Mouse (Mus musculus): Measurements from ENCODE around the gene Atl1. TPM values are rescaled to one million over a fixed set of nuclear protein-coding genes. Genes with fewer than 3 reads are reported as not detected.

Gene Atl1
- 10 to 100 TPM; 10.1 to 11.0 TPM for total RNA-seq (2021)

DNA sequence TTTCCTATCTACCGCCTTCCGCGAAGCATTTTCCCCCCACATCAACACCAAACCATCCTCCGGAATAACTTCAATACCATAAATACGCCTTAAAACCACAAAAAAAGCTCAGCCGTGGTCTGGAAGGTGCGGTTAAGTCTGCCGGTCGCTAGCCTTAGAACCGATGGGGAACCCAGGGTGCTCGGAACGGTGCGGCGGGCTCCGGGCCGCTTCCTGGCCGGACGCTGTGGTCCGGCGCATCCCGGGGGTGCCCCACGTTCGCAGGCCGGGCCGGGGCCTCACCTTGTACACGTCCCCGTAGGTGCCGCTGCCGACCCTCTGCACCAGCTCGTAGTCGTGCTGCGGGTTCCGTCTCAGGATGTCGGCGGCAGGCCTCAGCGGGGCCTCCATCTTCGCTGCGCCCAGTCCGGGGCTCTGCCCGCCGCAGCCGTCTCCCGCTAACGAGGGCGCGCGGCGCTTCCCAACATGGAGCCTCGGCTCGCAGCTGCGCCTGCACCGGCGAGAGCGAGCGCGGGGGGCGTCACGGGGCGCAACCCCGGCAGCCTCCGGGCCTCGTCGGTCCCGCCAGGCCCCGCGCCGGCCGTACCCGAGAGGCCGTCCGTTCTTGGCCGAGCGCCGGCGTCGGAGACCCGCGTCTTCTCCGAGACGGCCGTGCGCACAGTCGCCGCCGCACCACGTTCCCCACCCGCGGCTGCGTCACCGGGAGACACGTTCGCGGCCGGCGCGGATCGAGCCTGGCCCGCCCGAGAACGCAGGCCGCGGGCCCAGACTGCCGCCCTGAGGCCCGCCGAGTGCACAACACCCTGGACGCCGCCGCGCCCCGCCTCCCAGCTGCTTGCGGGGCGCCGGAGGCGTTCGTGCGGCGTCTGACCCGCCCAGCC lies at the start of gene Atl1, which contains the start of gene Map4k5:
Gene Atl1, plus strand, starts transcription at position 244 of the 881 bp plus-strand sequence.
Gene Map4k5, minus strand, starts transcription at position 830 of the 881 bp plus-strand sequence.
- DNase-seq = peak; percentile 92

DNA sequence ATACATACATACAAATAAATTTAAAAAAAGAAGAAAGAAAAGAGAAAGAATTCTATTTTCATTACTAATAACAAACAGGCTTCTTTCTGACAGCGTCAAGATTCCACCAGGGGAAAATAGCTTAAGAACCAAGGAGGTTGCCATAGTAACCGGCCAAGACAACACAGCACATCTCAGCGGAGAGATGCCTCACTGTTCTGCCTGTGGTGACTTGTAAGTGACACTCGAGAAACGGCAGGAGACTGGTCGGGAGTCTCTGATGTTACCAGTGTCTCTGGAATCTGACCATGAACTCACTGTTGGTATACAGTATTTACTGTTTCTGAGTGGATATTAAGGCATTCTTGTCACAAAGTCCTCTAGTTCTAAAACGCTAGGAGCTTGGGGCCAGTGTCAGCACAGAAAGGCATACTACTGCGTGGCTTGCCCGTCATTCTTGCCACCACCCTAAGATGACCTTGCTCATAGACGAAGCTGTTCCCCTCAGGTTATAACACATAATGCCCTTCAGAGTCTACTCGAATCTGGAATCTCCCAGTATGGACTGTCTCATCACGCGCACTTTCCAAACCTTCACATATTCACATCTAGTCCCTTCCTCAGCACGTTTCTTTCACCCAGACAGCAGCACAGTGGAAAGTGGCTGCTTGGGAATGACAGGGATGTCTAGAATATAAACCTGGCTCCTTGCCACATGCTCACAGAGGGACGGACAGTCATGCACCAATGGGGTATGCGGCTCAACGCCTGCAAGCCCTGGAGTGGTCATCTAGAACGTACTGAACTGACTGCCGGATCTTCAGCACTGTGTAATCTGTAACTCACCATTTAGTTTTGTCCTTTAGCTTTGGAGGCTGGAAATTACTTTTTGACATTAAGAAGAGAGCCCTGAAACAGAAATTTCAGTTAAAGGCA lies 48.6 kb upstream of the Atl1 start:
- DNase-seq = peak; percentile 27

DNA sequence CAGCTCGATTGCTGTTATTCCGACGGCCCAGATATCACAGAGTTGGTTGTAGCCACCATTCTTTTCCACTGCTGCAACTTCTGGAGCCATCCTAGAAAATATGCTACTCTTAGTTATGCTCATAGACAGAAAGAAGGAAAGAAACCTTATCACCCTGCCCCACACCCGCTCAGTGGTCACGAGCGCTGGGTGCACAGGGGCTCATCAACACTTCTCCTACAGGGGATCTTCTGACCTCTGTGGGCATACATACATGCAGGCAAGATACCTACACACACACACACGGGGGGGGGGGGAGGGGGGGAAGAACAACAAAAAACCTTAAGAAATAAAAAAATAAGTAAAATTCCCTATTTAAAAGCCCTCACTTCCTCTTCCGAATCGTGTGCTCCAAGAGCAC lies 46.7 kb upstream of the Atl1 start:
- no peak for DNase-seq

DNA sequence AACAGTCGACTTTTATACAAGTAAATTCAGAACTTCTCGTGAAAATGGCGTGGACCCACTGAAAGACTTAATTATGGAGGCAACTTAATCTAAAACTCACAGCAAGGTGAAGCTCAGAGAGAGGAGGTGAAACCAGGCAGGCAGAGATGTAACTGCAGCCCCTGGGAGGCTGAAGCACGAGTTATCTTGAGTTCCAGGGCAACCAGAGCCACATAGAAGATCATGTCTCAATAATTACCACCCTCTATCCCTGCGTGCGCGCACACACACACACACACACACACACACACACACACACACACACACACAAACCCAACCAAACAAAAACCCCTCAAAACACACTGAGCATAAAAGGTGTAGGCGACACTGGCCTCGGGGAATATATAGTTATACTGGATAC lies 45.9 kb upstream of the Atl1 start:
- no peak for DNase-seq

DNA sequence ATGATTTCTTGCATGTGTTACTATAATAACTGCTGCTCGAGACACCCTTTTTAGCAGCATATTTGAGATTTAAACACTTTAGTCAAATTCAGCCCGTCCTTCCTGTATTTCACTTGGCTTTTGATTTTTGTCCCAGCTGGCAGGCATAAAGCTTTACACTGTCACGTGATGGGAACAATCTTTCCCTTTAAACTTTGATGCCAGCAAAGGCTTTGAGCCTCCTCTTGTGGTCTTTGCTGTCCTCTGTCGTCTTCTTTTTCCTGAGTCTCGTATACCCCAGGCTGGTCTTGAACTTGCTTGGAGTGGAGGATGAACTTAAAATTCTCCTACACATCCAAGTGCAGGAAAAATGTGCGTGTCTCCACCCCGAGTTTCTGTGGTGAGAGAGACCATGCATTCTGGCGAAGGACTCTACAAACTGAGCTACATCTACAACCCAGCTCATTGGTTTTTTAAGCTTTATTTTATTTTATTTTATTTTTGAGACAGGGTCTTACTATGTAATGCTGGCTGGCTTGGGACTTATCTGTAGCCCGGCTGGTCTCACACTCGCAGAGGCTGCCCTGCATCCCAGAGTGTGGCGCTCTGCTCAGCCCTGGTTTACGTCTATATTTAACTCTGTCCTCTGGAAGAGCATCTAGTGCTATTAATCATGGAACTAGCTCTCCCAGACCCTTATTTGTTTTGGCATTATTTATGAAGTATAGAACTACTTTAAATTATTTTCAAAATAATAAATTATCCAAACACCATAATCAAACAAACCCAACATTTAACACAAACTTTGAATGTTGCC lies 44.1 kb upstream of the Atl1 start:
- no peak for DNase-seq

DNA sequence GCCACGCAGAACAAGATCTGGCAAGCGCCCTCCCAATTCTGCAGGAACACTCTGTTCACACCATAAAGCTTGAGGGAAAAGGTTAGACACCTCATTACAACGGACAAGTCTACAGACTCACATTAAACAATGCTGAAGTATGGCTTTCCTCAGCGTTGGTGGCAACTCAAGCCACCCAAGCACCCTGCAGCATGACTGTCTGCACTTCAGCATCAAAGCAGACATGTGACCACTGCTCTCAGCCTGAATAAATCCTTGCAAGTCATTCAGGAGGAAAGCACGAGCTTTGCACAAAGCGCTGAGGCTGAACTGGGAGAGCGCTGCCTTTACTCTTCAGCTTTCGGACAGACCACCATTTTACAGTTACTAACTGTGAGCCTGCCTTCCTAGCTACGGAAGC lies 40.1 kb upstream of the Atl1 start:
- no peak for DNase-seq

DNA sequence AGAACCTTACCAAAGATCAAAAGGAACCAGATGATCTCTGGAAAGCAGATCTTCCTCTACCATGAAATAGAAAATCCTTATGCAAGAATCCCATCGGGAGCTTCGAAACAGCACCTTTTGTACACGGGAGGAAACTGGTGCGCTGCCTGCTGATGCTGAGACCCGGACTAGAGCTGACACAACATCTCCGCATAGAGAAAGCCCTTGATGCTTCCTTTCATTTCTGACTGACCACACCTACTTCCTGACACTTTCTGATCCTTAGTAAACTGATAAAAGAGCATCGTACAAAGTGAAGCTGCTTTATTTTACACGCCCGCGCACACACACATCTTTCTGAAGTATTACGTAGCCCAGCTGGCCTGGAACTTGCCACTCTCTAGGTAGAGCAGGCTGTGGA lies 39.0 kb upstream of the Atl1 start:
- no peak for DNase-seq

DNA sequence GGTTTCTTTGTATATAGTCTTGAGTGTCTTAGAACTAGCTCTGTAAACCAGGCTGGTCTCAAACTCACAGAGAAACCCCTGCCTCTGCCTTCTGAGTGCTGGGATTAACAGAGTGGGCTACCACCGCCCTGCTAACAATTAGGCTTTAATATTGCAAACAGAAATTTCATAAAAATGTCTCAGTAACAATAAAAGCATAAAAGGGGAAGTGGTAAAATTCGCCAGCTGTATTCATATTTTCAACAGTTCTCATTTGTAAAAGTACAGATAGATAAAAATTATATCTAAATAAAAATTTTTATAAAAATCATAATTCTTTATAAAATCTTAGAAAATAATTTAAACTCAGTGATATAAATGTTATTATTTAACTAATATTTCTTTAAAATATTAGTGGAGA lies 38.5 kb upstream of the Atl1 start:
- DNase-seq = no peak

DNA sequence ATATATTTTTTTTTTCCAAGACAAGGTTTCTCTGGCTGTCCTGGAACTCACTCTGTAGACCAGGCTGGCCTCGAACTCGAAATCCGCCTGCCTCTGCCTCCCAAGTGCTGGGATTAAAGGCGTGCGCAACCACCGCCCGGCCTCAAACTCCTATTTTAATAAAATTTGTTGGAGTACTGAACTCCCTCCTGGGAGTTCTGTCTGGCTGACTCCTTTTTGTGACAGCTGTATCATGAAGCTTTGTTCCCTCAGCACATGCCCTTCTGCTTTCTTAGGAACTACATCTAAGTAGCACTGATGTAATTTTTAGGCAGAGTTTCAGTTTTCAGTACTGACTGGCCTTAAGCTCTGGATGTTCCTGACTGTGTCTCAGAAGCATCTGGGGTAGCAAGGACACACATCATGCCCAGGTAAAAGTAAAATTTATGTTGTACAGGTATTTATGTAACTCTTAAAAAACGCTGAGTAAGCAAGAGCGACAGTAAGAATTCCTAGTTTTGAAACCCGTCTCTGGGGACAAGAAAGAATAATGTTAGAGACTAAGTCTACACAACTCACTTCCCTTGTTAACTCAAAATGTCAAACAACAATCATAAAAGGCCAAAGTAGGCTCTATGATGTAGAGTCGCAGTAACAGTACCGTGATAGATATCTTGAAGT lies 36.6 kb upstream of the Atl1 start:
- DNase-seq = no peak

DNA sequence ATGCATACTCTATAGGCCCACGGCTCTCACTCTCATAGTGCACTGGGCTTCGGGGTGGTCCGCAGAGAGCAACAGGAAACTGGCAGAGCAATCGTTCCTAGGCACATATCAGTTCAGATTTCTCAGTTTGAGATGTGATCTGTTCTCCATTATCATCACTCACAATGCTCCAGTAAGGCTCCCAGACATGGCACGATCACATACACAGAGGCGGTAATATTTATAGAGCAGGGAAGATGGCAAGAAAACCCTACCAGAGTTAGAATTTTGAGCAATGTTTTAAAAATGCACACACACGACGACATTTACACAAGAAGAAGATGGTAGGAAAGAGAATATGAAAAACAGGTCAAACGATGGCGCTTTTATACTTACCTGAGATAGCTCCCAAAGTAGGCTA lies 36.0 kb upstream of the Atl1 start:
- DNase-seq = no peak

DNA sequence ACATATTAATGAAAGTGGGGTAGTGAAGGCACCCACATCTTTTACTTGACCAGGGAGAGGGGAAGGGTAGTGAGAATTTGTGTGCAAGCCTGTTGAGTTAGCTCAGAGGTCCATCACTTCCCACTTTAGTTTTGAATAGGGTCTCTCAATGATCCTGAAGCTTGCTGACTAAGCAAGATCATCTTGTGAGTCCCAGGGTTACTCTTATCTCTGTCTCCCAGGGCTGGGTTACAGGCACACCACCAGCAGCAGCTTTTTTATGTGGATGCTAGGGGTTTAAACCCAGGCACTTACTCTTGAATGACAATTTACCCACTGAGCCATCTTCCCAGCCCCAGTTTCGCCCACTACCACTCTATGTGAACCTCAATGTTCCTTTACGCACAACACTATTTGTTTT lies 34.8 kb upstream of the Atl1 start:
- DNase-seq = no peak

DNA sequence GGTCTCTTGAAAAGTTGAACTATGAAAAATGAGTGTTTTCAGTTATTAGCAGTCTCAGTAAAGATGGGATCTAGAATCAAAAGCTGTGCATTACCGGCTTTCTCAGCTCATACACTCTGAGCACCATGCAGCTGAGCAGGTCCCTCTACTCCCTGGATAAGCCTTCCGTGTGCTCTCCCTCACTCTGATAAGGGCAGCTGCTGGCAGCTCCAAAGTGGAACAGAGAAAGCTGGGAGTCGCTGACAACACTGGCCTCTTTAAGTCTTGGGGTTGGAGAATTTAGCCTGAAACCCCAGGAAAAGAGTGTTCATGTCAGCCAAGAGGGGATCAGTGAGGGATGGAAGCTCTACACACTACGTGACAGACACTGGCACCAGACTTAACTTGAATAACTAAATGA lies 33.6 kb upstream of the Atl1 start:
- no peak for DNase-seq

DNA sequence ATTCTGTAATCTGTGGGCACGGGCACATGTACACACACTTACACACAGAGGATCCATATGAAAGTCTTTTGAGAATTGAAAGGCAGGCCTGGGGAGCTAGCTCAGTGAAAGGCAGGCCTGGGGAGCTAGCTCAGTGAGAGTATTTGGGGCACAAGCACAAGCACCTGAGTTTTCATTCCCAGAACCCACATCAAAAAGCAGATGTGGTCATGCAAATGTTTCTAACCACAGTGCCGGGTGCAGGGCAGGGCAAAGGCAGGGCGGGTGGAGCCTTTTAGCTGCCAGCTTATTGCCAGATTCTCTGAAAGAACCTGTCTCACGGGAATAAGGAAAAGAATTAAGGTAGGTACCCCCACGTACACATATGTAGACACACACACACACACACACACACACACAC lies 28.9 kb upstream of the Atl1 start:
- DNase-seq = no peak

DNA sequence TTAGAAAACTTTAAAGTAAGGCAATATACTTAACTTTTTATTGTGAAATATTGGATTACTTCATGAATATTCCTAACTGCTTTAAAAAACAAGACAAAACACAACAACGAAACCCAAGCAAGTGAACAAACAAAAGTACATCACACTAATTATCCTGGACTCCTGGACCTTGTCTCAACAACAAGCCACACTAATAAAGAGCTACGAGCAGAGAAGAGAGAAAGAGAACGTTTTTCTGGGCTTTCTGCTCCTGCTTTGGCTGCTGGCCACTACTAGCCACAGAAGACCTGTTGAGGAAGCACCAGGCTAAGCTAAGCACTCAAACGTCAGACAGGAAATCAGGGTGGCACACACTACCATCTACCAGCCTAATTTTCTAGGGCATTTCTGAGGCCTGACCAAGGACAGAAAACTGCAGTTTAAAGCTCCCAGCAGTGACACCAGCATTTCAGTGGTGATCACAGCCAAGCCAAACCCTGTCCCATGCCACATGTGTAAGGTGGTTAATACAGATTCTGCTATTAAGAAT lies 28.2 kb upstream of the Atl1 start:
- no peak for DNase-seq

DNA sequence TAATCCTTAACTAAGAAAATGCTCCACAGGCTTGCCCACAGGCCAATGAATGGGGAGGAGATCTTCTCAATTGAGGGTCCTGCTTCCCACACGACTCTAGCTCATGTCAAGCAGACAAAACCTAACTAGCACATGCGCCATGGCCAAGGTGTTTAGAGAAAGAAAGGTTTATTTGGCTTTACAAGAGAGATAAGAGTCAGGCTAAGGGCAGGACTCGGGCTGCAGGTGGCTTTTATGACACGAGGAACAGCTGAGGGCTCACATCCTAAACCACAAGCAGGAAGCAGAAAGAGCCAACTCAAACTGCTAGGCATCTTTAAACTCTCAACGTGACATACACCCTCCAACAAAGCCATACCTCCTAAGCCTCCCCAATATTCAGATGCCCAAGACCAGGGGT lies 25.1 kb upstream of the Atl1 start:
- no peak for DNase-seq

DNA sequence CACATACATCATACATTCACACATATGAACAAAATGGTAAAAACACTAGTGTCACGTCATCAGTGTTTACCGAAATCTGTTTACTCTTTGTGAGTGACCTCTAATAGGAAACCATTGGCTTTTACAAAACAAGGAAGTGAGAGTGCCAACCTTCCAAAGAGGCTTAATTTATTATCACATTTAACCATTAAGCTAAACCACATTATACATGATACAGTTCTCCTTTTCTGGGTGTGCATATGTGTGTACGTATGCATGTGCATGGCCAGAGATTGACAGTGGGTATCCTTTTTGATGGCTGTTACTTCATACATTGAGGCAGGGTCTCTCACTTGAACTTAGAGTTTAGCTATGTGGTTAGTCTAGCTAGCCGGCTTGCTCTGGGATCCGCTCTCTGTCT lies 20.8 kb upstream of the Atl1 start:
- no peak for DNase-seq

DNA sequence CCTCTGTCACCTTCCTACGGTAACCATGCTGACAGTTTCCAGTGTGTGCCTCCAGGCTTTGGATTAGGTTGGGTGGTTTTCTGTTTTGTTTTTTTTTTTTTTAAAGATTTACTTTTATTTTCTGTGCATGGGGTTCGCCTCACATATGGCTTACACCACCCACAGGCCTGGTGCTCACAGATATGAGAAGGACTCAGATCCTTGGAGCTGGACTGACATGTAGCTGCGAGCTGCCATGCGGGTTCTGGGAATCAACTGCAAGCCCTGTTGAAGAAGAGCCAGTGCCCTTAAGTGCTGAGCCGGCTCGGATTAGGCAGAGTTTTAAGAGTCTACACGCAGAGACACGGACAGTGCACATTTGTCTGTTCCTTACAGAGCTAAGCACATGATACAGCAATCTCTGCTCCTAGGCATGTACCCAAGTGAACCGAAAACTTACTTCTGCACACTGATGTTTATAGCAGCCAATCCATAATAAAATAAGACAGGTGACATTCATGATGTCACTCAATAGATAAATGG lies 14.5 kb upstream of the Atl1 start:
- no peak for DNase-seq

DNA sequence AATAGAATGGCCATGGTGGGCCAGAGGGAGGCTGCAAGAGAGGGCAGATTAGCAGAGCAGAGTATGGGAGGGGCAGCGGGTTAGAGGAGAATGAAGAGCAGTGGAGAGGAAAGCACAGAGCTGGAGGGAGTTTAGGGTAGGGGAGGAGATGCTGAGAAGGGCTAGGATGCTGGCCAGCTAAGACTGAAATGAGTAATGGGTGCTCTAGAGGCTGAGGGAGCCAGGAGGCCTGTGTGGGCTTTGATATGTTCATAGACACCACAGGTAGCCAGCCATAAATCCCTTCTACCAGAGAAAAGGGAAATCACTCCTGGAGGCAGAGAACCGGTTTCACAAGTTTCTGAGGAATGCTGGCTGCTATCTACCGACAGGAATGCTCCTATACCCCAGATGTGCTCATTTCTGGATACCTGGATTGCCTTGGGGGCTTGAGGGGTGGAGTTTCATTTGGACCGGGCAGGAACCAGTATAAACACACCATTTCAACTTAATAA lies 13.2 kb upstream of the Atl1 start:
- DNase-seq = no peak

DNA sequence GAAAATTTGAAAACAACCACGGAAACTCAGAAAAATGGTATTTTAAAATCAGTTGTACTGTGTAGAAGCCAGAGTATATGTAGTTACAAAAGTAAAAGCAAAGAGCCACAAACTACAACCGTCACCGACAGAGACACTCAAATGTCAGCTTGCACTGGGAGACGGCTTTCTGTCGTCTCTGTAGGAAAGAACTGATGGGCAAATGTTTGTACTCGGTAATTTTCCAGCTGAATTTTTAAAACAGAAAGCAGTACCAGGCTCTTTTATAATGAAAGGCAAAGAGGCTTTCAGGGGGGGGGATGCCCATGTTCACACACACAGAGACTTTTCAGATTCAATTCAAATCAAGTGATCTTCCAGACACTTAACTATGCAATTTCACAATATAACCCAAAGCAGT lies 12.7 kb upstream of the Atl1 start:
- DNase-seq = no peak

DNA sequence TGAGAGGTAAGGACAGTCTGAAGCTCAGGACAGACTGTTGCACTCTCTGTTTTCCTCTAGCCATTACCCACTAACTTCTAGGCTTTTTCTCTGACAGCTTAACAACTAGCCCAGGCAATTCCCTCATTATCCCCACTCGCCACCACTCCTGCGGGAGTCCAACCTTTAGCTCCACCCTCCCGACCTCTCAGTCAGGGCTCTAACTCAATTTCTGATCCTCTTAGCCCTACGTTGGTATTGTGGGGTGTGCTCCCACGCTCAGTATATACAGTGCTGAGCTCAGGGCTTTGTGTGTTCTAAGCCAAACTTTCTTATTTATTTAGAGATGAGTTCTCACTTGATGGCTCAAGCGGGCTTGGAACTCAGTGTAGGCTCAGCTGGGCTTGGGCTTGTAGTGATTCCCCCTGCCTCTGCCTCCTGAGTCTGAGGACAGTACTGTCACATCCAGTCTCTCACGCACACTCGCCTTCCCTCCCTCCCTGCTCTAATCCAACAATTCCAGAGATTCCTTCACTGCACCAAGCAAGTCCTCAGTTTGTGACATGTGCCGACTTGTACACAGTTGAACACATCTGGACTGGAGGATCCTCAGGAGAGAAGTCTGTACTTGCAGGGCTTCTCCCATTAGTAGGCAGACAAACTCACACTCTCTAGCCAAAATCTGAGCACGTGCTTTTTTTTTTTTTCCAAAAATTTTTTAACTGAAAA lies 11.1 kb upstream of the Atl1 start:
- DNase-seq = no peak

DNA sequence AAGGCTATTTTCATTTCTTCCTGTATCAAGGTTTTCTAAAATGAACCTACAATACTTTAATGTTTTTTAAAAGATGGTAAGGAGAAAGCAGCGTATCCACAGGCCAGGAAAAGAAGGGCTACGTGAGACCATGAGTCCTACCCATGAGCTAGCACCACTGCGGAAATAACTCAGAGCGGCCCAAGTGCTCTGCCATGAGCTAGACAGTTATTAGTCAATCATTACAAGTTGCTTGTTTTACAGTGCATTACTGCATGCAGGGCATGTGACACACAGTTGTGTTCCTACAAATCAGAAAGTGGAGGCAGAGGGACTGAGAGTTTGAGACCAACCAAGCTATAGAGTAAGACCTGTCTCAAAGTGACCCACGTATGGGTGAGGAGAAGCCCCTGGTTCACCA lies 8.4 kb upstream of the Atl1 start:
- no peak for DNase-seq

All from heart, postnatal 4 days (tissue).